Mouse (Mus musculus): ENCODE results near the gene Nop53. TPM values are rescaled to one million over a fixed set of nuclear protein-coding genes. Genes with fewer than 3 reads are reported as not detected.

Nop53 gene
- polyA plus RNA-seq (2017; shearing (Covaris generic)), result 100 to 1,000 TPM; 357 to 382 TPM

DNA sequence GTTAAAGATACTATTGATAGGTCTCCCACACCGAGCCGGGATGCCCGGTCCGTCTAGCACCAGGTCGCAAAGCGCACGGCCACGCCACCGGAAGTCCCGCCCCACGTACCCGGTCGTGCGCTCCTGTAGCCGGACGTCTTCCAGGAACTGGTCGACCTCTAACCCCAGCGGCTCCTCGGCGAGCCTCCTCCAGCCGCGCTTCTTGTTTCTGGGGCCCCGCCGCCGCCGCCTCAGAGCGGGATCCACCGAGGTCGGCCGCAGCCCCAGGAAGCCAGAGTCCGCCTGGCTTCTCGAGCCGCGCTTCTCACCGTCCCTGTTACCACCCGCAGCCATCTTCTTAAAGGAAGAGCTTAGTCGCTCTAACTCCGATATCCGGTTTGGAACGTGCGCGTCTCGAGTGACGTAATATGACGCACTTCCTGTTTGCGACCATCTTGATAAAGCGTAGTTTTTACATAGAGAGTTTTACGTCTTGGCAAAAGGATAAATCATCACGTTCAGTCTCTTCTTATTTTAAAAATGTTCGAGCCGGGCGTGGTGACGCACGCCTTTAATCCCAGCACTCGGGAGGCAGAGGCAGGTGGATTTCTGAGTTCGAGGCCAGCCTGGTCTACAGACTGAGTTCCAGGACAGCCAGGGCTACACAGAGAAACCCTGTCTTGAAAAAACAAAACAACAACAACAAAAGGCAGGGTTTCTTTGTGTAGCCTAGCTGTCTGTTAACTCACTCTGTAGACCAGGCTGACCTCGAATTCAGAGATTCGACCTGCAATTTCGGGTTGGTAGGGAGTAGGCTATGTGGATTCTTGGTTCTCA is at the start of gene Nop53:
Gene Nop53 (minus strand): TSS at position 354 of the 816 bp plus-strand sequence.

DNA sequence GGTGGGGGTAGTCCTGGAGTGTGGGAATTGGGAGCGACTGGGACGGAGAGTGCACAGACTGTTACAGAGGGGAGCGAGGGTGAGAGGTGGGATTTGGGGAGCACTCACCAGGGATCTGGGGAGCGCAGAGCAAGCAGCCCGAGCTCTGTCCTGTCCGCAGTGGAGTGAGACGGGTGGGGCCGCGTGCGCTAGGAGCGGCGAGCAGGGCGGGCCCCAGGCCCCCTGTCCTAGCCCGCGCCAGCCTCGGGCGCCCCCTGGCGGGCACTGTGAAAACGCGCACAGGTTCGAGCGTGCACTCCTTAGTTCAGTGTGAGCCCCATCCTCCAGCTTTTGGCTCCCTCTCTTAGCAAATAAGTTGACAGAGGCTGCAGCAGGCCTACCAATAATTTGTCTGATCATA is 21.4 kb upstream of the Nop53 start, which contains the start of gene Ehd2:
Gene Ehd2 (minus strand): TSS at position 256 of the 400 bp plus-strand sequence.

DNA sequence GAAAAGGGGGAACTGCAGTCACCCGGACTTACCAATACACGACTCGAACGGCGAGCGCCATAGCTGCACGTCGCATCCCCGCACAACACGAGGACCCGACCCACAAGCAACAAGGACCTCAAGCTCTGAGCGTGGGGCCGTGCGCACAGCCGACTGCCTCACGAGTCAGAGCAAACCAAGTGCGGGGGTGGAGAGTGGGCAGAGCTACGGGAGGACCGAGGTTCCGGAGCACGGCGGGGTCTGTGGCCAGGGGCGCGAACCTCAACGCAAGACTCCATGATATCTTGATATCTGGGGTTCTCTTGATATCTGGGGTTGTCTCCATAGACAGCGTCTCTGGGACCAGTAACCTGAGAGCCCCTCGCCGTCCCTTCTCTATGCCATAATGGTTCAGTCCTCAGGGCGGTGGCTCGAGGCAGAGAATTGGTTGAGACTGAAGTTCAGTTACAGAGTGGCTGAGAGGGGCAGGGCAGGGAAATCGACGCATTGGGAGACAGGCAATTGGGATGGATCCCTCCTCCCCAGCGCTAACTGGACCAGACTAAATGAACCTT is 23.6 kb downstream of the Nop53 start, which contains the start of gene Selenow:
Gene Selenow (minus strand): TSS at position 183 of the 554 bp plus-strand sequence.

Other genes starting within 250 kb of the Nop53 start
- gene Obox5, start 195.9 kb downstream of the Nop53 start, polyA plus RNA-seq (2017; shearing (Covaris generic)), result 1 to 10 TPM in 1 of 2 experiments, not detected in 1; 1.0 TPM
- gene Obox6, start 106.4 kb downstream of the Nop53 start, polyA plus RNA-seq (2017; shearing (Covaris generic)), result under 1 TPM in 1 of 2 experiments, not detected in 1; 0.42 TPM
- not detected for gene Crx, start 66.1 kb downstream of the Nop53 start, polyA plus RNA-seq (2017; shearing (Covaris generic))
- 1 to 10 TPM in 1 of 2 experiments, under 1 TPM in 1; 0.12 to 1.3 TPM for gene Crxos, start 63.5 kb downstream of the Nop53 start, polyA plus RNA-seq (2017; shearing (Covaris generic))
- 100 to 1,000 TPM; 494 to 577 TPM for gene Selenow, start 23.7 kb downstream of the Nop53 start, polyA plus RNA-seq (2017; shearing (Covaris generic))
- under 1 TPM; 0.12 to 0.14 TPM for gene Ehd2, start 21.5 kb upstream of the Nop53 start, polyA plus RNA-seq (2017; shearing (Covaris generic))
- gene Bicra, start 101.8 kb upstream of the Nop53 start, polyA plus RNA-seq (2017; shearing (Covaris generic)), result 1 to 10 TPM; 5.8 to 9.3 TPM
- gene Zfp541, start 115.7 kb upstream of the Nop53 start, polyA plus RNA-seq (2017; shearing (Covaris generic)), result under 1 TPM; 0.07 to 0.28 TPM
- gene Napa, start 152.4 kb upstream of the Nop53 start, polyA plus RNA-seq (2017; shearing (Covaris generic)), result 100 to 1,000 TPM; 196 to 249 TPM
- 10 to 100 TPM; 23.7 to 47.3 TPM for gene Kptn, start 173.8 kb upstream of the Nop53 start, polyA plus RNA-seq (2017; shearing (Covaris generic))
- gene Slc8a2, start 183.8 kb upstream of the Nop53 start, polyA plus RNA-seq (2017; shearing (Covaris generic)), result under 1 TPM in 1 of 2 experiments, not detected in 1; 0.07 TPM
- gene Meis3, start 229.0 kb upstream of the Nop53 start, polyA plus RNA-seq (2017; shearing (Covaris generic)), result 10 to 100 TPM; 80.6 to 82.7 TPM

Data from inflammation-experienced regulatory T-cells (primary cell).